Mouse (Mus musculus): ENCODE results near the gene Ino80d. TPM values are rescaled to one million over a fixed set of nuclear protein-coding genes. Genes with fewer than 3 reads are reported as not detected.

Ino80d gene
- polyA plus RNA-seq, 1 experiment from 2014 or later = 9.2 TPM

- DNase-seq (ENCODE audit: low spot score) = no peak
Measured at GRCm38 (mm10) chr1:62992648-62993047, 121.8 kb downstream of the Ino80d start.

- DNase-seq (ENCODE audit: low spot score) = no peak
Measured at GRCm38 (mm10) chr1:62991021-62991420, 123.4 kb downstream of the Ino80d start.

- no peak for DNase-seq (ENCODE audit: low spot score)
Measured at GRCm38 (mm10) chr1:62987561-62987960, 126.9 kb downstream of the Ino80d start.

GRCm38 (mm10) chr1:62986267-62986666 is 128.2 kb downstream of the Ino80d start:
- peak; percentile 24 for DNase-seq (ENCODE audit: low spot score)

- peak; percentile 5 for DNase-seq (ENCODE audit: low spot score)
Measured at GRCm38 (mm10) chr1:62984566-62984965, 129.9 kb downstream of the Ino80d start.

GRCm38 (mm10) chr1:62976742-62977141 is 137.7 kb downstream of the Ino80d start:
- no peak for DNase-seq (ENCODE audit: low spot score)

- DNase-seq (ENCODE audit: low spot score) = peak; percentile 6
Measured at GRCm38 (mm10) chr1:62966885-62967284, 147.6 kb downstream of the Ino80d start.

GRCm38 (mm10) chr1:62964291-62964690 is 150.2 kb downstream of the Ino80d start:
- peak; percentile 39 for DNase-seq (ENCODE audit: low spot score)

GRCm38 (mm10) chr1:62956942-62957645 is 157.4 kb downstream of the Ino80d start:
- DNase-seq (ENCODE audit: low spot score) = no peak

- DNase-seq (ENCODE audit: low spot score) = no peak
Measured at GRCm38 (mm10) chr1:62956526-62956925, 157.9 kb downstream of the Ino80d start.

GRCm38 (mm10) chr1:62955340-62955739 is 159.1 kb downstream of the Ino80d start:
- DNase-seq (ENCODE audit: low spot score) = no peak

GRCm38 (mm10) chr1:62953036-62953435 is 161.4 kb downstream of the Ino80d start:
- no peak for DNase-seq (ENCODE audit: low spot score)

GRCm38 (mm10) chr1:62952319-62952718 is 162.1 kb downstream of the Ino80d start:
- DNase-seq (ENCODE audit: low spot score) = no peak

- DNase-seq (ENCODE audit: low spot score) = no peak
Measured at GRCm38 (mm10) chr1:62951067-62951809, 163.2 kb downstream of the Ino80d start.

- DNase-seq (ENCODE audit: low spot score) = no peak
Measured at GRCm38 (mm10) chr1:62950526-62950925, 163.9 kb downstream of the Ino80d start.

GRCm38 (mm10) chr1:62947807-62948206 is 166.7 kb downstream of the Ino80d start:
- no peak for DNase-seq (ENCODE audit: low spot score)

GRCm38 (mm10) chr1:62946987-62947386 is 167.5 kb downstream of the Ino80d start:
- DNase-seq (ENCODE audit: low spot score) = no peak

- no peak for DNase-seq (ENCODE audit: low spot score)
Measured at GRCm38 (mm10) chr1:62934752-62935329, 179.6 kb downstream of the Ino80d start.

- DNase-seq (ENCODE audit: low spot score) = no peak
Measured at GRCm38 (mm10) chr1:62934100-62934513, 180.4 kb downstream of the Ino80d start.

GRCm38 (mm10) chr1:62933288-62934099 is 181.0 kb downstream of the Ino80d start:
- DNase-seq (ENCODE audit: low spot score) = no peak

GRCm38 (mm10) chr1:62929477-62929876 is 185.0 kb downstream of the Ino80d start:
- DNase-seq (ENCODE audit: low spot score) = peak; percentile 40

All from thymus, postnatal 0 days (tissue).